Mouse (Mus musculus): ENCODE data around the gene Asic2.

Gene Asic2

GRCm38 (mm10) chr11:81616437-81616836, 351.8 kb downstream of the Asic2 start:
- no peak for DNase-seq (ENCODE audit: extremely low read depth, insufficient read length, low spot score)

- DNase-seq (ENCODE audit: extremely low read depth, insufficient read length, low spot score), result no peak
Observed at GRCm38 (mm10) chr11:81613869-81614620, 354.2 kb downstream of the Asic2 start.

- peak; percentile 10 for DNase-seq (ENCODE audit: extremely low read depth, insufficient read length, low spot score)
Observed at GRCm38 (mm10) chr11:81612798-81613540, 355.3 kb downstream of the Asic2 start.

- no peak for DNase-seq (ENCODE audit: extremely low read depth, insufficient read length, low spot score)
Observed at GRCm38 (mm10) chr11:81611948-81612797, 356.1 kb downstream of the Asic2 start.

GRCm38 (mm10) chr11:81610506-81610905, 357.8 kb downstream of the Asic2 start:
- DNase-seq (ENCODE audit: extremely low read depth, insufficient read length, low spot score), result no peak

- no peak for DNase-seq (ENCODE audit: extremely low read depth, insufficient read length, low spot score)
Observed at GRCm38 (mm10) chr11:81602971-81603370, 365.3 kb downstream of the Asic2 start.

GRCm38 (mm10) chr11:81601736-81602135, 366.5 kb downstream of the Asic2 start:
- DNase-seq (ENCODE audit: extremely low read depth, insufficient read length, low spot score), result no peak

- DNase-seq (ENCODE audit: extremely low read depth, insufficient read length, low spot score), result no peak
Observed at GRCm38 (mm10) chr11:81597601-81598000, 370.7 kb downstream of the Asic2 start.

GRCm38 (mm10) chr11:81595235-81595634, 373.0 kb downstream of the Asic2 start:
- DNase-seq (ENCODE audit: extremely low read depth, insufficient read length, low spot score), result no peak

- DNase-seq (ENCODE audit: extremely low read depth, insufficient read length, low spot score), result no peak
Observed at GRCm38 (mm10) chr11:81592776-81593175, 375.5 kb downstream of the Asic2 start.

- DNase-seq (ENCODE audit: extremely low read depth, insufficient read length, low spot score), result no peak
Observed at GRCm38 (mm10) chr11:81590911-81591310, 377.3 kb downstream of the Asic2 start.

- DNase-seq (ENCODE audit: extremely low read depth, insufficient read length, low spot score), result peak; percentile 16
Observed at GRCm38 (mm10) chr11:81588630-81589029, 379.6 kb downstream of the Asic2 start.

- DNase-seq (ENCODE audit: extremely low read depth, insufficient read length, low spot score), result no peak
Observed at GRCm38 (mm10) chr11:81587942-81588341, 380.3 kb downstream of the Asic2 start.

GRCm38 (mm10) chr11:81587114-81587513, 381.1 kb downstream of the Asic2 start:
- DNase-seq (ENCODE audit: extremely low read depth, insufficient read length, low spot score), result no peak

- no peak for DNase-seq (ENCODE audit: extremely low read depth, insufficient read length, low spot score)
Observed at GRCm38 (mm10) chr11:81584506-81584905, 383.8 kb downstream of the Asic2 start.

GRCm38 (mm10) chr11:81583195-81583594, 385.1 kb downstream of the Asic2 start:
- no peak for DNase-seq (ENCODE audit: extremely low read depth, insufficient read length, low spot score)

GRCm38 (mm10) chr11:81582161-81582560, 386.1 kb downstream of the Asic2 start:
- DNase-seq (ENCODE audit: extremely low read depth, insufficient read length, low spot score), result no peak

GRCm38 (mm10) chr11:81579753-81580152, 388.5 kb downstream of the Asic2 start:
- DNase-seq (ENCODE audit: extremely low read depth, insufficient read length, low spot score), result no peak

- DNase-seq (ENCODE audit: extremely low read depth, insufficient read length, low spot score), result no peak
Observed at GRCm38 (mm10) chr11:81570406-81570805, 397.9 kb downstream of the Asic2 start.

- DNase-seq (ENCODE audit: extremely low read depth, insufficient read length, low spot score), result no peak
Observed at GRCm38 (mm10) chr11:81564857-81565256, 403.4 kb downstream of the Asic2 start.

- DNase-seq (ENCODE audit: extremely low read depth, insufficient read length, low spot score), result no peak
Observed at GRCm38 (mm10) chr11:81560374-81560773, 407.9 kb downstream of the Asic2 start.

Data from 3134 (cell line).